Mouse (Mus musculus) C2C12 (cell line): Measurements from ENCODE around the gene Slc1a5.

Experiments
- MAX ChIP-seq: IDR thresholded peaks from one replicate; pipeline ENCODE4 v1.6.1; 2011; ENCODE audit warnings: mild to moderate bottlenecking, control low read depth
- USF1 ChIP-seq: IDR thresholded peaks from one replicate; pipeline ENCODE4 v1.6.1; 2011; ENCODE audit warnings: low read depth, mild to moderate bottlenecking, control low read depth, moderate library complexity

GRCm38 (mm10) chr7:16842645-16843063, 61.5 kb downstream of the Slc1a5 start, which contains the start of gene Prkd2:
- TF ChIP-seq USF1: no peak
- TF ChIP-seq MAX: no peak
